Mouse (Mus musculus): ENCODE results near the gene Osbpl5.

DNA sequence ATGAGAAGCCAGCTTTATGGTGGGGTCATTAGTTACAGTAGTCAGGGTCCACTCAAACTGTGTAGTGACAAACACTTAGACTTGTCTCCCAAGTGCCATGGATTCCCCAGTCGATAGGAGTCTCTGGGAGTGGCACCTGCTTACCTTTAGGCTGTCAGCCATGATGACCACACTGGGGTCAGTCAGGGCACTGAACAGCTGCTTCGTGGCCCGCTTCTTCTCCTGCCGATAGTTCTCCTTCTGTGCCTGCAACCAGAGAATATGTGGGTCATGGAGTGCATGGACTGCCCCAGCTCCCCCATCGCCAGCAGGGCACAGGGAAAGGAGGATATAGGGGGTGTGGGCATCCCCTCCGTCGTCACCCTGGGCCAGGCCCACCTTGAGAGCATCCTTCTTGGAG lies 47.4 kb downstream of the Osbpl5 start:
- no peak for TF ChIP-seq CTCF (IDR thresholded peaks at IDR 0.05; ENCODE audit: low read depth)
- TF ChIP-seq EP300 (optimal IDR thresholded peaks at IDR 0.05): no peak

Measured in stomach, postnatal 0 days (tissue).